Mouse (Mus musculus): ENCODE measurements around the gene Zfp821.

Gene Zfp821

GRCm38 (mm10) chr8:109705320-109706075 lies at the start of gene Zfp821:
TSS of gene Zfp821 (plus strand) at chr8:109705546.
- peak; percentile 88 to 89 for DNase-seq (ENCODE audit: low spot score in 2 of 2)

- DNase-seq (ENCODE audit: low spot score in 2 of 2) = peak in 1 of 2 experiments; percentile 25
Observed at GRCm38 (mm10) chr8:109656860-109657259, 48.5 kb upstream of the Zfp821 start.

DNA sequence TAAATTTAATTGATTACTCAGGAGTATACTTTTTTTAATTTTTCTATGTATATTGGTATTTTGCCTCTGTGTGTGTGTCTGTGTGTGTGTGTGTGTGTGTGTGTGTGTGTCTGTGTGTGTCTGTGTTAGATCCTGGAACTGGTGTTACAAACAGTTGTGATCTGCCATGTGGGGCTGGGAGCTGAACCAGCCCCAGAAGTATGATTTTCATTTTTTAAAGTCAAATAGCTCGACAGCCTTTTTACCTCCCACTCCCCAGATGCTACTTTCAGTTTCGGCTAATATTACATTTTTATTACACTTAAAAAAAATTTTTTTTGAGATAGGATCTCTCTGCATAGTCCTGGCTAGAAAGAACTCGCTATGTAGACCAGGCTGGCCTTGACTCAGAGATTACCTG lies 43.0 kb upstream of the Zfp821 start:
- DNase-seq (ENCODE audit: low spot score in 2 of 2) = no peak

- no peak for DNase-seq (ENCODE audit: low spot score in 2 of 2)
Observed at GRCm38 (mm10) chr8:109666616-109667015, 38.7 kb upstream of the Zfp821 start.

- DNase-seq (ENCODE audit: low spot score in 2 of 2) = no peak
Observed at GRCm38 (mm10) chr8:109672656-109673055, 32.7 kb upstream of the Zfp821 start.

- no peak for DNase-seq (ENCODE audit: low spot score in 2 of 2)
Observed at GRCm38 (mm10) chr8:109673596-109673995, 31.8 kb upstream of the Zfp821 start.

GRCm38 (mm10) chr8:109675896-109676643 lies 29.3 kb upstream of the Zfp821 start:
- peak; percentile 62 to 70 for DNase-seq (ENCODE audit: low spot score in 2 of 2)

DNA sequence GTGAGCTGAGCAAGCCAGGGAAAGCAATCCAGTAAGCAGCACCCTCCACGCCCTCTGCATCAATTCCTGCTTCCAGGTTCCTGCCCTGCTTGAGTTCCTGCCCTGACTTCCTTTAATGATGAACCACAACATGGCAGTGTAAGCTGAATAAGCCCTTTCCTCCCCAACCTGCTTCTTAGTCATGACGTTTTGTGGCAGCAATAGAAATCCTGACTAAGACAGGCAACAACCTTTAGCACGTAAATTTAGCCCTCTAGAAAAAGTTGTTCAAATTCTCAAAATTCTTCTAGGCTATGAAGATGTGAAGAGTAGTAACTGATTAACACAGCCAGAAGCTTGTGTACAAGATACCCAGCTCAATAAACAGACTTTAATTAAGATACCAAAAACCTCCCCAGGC lies 23.8 kb upstream of the Zfp821 start:
- DNase-seq (ENCODE audit: low spot score in 2 of 2) = no peak

DNA sequence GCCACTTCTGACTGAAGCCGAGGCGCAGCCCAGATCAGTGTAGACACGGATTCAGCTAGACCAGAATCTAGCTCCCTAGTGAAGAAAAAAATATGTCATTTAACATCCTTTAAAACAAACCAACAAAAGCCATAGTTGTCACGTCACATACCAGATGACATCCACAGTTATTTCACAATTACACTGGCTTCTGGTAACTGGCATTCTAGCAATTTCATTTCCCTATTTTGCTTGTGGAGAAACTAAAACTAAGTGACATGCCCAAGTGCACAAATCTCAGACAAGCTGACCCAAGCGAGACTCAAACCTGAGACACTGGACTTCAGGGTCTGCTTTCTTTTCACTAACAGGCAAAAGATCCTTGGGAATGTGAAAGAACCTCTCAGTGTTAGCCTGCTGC lies 23.2 kb upstream of the Zfp821 start:
- no peak for DNase-seq (ENCODE audit: low spot score in 2 of 2)

GRCm38 (mm10) chr8:109687248-109687647 lies 18.1 kb upstream of the Zfp821 start:
- no peak for DNase-seq (ENCODE audit: low spot score in 2 of 2)

- no peak for DNase-seq (ENCODE audit: low spot score in 2 of 2)
Observed at GRCm38 (mm10) chr8:109691769-109692168, 13.6 kb upstream of the Zfp821 start.

DNA sequence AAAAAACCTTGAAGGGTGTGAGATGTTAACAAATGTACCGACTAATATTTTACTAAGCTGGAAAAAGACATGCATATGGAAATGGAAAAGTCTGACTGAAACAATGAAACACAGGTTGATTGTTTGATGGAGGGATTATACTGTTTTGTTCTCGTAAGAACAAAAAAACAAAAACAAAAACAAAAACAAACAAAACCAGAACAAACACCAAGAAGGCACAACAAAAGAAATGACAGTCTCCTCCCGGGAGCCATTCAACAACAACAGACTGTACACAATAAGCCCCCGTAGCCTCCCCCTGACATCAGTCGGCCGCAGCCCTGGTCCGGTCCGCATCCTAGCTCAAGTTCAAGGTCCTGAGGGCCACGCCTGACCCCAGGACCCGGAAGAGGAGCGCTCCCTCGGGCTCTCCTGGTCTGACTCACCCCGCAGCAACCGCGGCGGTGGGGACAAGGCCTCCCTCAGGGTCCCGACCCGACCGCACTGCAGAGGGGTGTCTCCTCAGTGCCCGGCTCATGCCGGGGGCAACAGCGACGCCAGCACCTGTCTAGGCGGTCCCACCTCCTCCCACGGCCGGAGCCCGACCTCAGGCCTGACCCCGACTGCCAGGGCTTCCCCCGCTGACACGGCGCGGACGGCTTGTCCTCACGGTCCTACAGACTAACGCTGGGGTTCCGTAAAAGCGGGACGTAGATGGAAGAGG lies 12.8 kb upstream of the Zfp821 start:
- peak in 1 of 2 experiments; percentile 27 for DNase-seq (ENCODE audit: low spot score in 2 of 2)

DNA sequence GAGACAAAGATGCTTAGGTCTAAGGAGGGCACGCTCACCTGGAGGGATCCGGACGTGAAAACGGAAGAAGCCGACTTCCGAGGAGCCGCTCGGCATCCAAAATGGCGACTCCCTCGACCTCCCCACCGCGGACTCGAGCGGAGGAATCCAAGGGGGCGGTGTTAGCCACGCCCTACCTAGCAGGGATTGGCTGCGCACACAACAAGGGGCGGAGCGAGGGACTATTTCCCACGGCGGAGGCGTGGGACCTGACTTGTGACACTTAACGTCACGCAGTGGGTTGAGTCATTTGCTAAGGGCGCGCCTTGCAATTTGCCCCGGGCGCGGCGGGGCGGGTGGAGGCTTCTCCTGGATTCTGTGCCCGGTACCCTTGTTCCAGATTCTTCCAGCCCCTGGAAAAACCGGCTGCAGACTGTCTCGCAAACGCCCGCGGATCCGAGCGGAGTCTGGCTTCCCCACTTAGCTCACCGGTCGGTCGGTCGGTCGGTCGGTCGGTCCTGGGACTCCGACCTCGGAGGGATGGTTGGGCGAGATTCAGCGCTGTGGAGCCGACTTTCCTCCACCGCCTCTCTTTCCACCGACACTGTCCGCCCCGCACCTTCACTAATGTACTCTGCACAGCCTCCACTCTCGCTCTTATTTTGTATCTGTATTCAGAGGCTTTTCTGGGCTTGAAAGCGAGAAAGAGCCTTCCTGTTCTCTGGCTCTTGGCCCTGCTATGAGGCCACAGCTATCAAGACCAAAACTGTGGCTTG lies 12.0 kb upstream of the Zfp821 start, which contains the start of gene Ist1:
Gene Ist1, minus strand, starts transcription at position 115 of the 755 bp plus-strand sequence.
- peak; percentile 98 for DNase-seq (ENCODE audit: low spot score in 2 of 2)

DNA sequence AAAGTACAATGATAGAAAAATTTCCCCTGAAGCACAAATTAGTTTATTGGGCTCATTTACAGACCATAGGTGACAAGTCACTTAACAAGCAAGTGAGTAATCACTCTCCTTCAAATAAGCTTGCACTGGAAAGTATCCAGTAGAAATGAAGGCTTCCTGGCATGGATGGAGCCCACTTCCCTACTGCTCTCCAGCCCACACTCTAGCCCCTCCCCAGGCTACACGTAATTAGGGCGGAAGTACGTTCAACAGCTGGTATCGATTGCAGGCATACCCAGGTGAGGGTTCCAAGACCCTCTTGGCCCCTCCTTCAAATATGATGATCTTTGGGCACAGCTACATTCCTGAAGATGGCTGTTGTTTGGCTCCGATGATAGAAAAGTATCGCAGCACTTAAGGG lies 11.2 kb upstream of the Zfp821 start:
- no peak for DNase-seq (ENCODE audit: low spot score in 2 of 2)

- DNase-seq (ENCODE audit: low spot score in 2 of 2) = no peak
Observed at GRCm38 (mm10) chr8:109697754-109698153, 7.6 kb upstream of the Zfp821 start.

GRCm38 (mm10) chr8:109698477-109698876 lies 6.9 kb upstream of the Zfp821 start:
- no peak for DNase-seq (ENCODE audit: low spot score in 2 of 2)

- peak in 1 of 2 experiments; percentile 18 for DNase-seq (ENCODE audit: low spot score in 2 of 2)
Observed at GRCm38 (mm10) chr8:109704565-109705319, 604 bp upstream of the Zfp821 start.

DNA sequence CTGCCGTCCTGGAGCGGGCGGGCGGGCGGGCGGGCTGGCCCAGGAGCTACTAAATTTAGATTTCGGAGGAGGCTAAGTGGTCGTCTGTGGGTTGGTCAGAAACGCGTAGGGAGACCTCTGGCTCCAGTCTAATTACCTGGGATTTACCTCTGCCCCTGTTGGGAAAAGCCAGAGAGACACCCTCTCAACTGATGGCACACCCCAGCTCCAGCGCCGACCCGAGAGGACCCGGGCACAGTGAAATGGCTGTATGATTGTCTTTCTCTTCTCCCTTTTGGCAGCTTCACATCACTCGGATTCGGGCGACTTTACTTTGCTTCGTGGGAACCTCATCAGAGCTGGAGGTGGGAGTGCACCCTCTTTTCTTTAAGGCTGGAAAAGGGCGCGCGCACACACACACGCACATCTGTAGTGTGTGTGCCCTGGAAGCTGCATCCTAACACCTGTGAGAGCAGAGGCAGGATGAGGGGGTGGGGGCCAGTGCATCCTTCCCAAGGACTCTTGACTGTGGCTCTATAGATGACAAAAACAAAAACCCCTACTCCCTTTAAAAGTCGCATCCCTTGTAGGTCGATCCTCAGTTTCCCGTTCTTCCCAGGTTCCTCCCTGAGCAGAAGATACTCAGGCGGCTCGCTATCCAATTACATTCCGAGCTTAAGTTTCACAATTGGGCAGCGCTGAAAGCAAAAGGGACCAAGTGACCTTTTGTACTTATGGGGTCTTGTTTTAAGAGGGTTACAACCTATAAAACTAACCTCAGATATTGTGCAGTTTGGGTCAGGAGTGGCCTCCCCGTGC lies 929 bp downstream of the Zfp821 start:
- peak in 1 of 2 experiments; percentile 37 for DNase-seq (ENCODE audit: low spot score in 2 of 2)

- DNase-seq (ENCODE audit: low spot score in 2 of 2) = peak; percentile 79 to 81
Observed at GRCm38 (mm10) chr8:109706874-109707237, 1.5 kb downstream of the Zfp821 start.

GRCm38 (mm10) chr8:109707921-109708320 lies 2.6 kb downstream of the Zfp821 start:
- no peak for DNase-seq (ENCODE audit: low spot score in 2 of 2)
